Mouse (Mus musculus) T-cell, adult 66 days (primary cell): ENCODE results near the gene Rtkn2. TPM values are rescaled to one million over a fixed set of nuclear protein-coding genes. Genes with fewer than 3 reads are reported as not detected.

Experiments
- total RNA-seq, 2 experiments: library from RNA; stranded (reverse); gene quantifications; 3 replicates in 1 of 2; 4 replicates in 1 of 2; pipeline ENCODE4 v1.2.4; 2023

The Rtkn2 gene
- 1 to 10 TPM; 1.1 to 1.3 TPM for total RNA-seq

DNA sequence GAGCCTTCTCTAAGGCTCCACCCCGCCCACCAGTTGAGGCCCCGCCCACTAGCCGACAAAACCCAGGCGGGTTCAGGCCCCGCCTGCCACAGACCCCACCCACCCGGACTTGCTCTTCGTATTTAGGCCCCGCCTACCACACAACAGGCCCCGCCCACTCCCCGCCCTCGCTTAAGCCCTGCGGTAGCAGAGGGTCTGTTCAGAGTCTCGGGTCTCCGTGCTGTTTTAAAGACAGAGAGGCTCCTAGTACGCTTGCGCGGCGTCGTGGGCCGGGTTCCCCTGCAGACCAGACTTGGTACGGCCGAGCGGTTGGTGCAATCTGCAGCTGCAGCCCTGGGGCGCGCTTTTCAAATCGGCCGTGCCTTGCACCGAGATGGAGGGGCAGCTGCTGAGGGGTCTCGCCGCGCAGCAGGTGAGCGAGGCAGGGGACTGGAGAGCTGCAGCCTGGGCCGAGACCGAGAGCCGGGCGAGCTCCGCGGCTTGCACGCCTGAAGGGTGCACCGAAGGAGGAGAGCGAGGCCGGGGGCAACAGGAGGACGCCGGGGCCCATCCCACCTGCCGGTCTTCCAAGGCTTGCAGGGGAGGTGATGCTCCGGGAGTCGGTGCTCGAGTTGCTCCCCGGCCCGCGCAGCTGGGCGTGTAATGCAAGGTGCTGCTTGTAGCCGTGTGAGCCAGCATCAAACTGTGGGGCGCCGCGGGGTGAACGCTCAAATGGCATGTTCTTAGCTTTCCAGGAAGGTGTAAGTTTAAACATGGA lies at the start of gene Rtkn2:
Gene Rtkn2, plus strand, starts transcription at position 170 of the 757 bp plus-strand sequence.

Other genes starting within 250 kb of the Rtkn2 start
- gene Zfp365, start 66.9 kb upstream of the Rtkn2 start, total RNA-seq = 1 to 10 TPM; 5.7 to 6.3 TPM